Mouse (Mus musculus) midbrain, postnatal 0 days (tissue): ENCODE results near the gene A830031A19Rik. TPM values are rescaled to one million over a fixed set of nuclear protein-coding genes. Genes with fewer than 3 reads are reported as not detected.
A peak's percentile ranks its signal among the peaks of the same experiment; 100 is the strongest.

Source experiments
- ATAC-seq: fragments of 200-750 bp; cut with Nextera tagmentation; 2 replicates; pipeline ENCODE4 v1.8.0; 2017; ENCODE audit warnings: moderate number of reproducible peaks, mild to moderate bottlenecking, moderate TSS enrichment, moderate library complexity; ENCODE audit not compliant: low FRiP score
- DNase-seq: peaks from one replicate; pipeline ENCODE4 v3.0.0-alpha.2; 2015; ENCODE audit warnings: low spot score
- H3K27ac ChIP-seq: fragments of 300-500 bp; sonication (generic); 2 replicates; pipeline ENCODE4 v1.5.1; 2014; ENCODE audit warnings: low read depth, mild to moderate bottlenecking, low read length, mixed read lengths
- H3K27me3 ChIP-seq: fragments of 300-500 bp; sonication (generic); 2 replicates; pipeline ENCODE4 v1.6.1; 2014; ENCODE audit warnings: low read length, control low read depth, mixed read lengths; ENCODE audit not compliant: insufficient read depth
- H3K36me3 ChIP-seq: fragments of 300-500 bp; sonication (generic); 2 replicates; pipeline ENCODE4 v1.6.1; 2014; ENCODE audit warnings: low read length, control low read depth, mixed read lengths; ENCODE audit not compliant: insufficient read depth
- H3K4me1 ChIP-seq: fragments of 300-500 bp; sonication (generic); 2 replicates; pipeline ENCODE4 v1.6.1; 2014; ENCODE audit warnings: mild to moderate bottlenecking, control low read depth, antibody characterized with exemption, low read length, mixed read lengths; ENCODE audit not compliant: insufficient read depth
- H3K4me2 ChIP-seq: fragments of 300-500 bp; sonication (generic); 2 replicates; pipeline ENCODE4 v1.6.1; 2014; ENCODE audit warnings: low read depth, mild to moderate bottlenecking, low read length, mixed read lengths; ENCODE audit not compliant: poor library complexity, severe bottlenecking
- H3K4me3 ChIP-seq: fragments of 300-500 bp; sonication (generic); 2 replicates; pipeline ENCODE4 v1.5.1; 2014; ENCODE audit warnings: low read depth, mild to moderate bottlenecking, low read length, moderate library complexity
- H3K9ac ChIP-seq: fragments of 300-500 bp; sonication (generic); replicated peaks from 2 replicates; pipeline ENCODE4 v1.6.1; 2014; ENCODE audit warnings: mild to moderate bottlenecking, low read length, moderate library complexity, mixed read lengths; ENCODE audit not compliant: poor library complexity, severe bottlenecking
- H3K9me3 ChIP-seq: fragments of 300-500 bp; sonication (generic); 2 replicates; pipeline ENCODE4 v1.6.1; 2016; ENCODE audit warnings: low read length, control low read depth
- CTCF ChIP-seq: IDR thresholded peaks from 2 replicates; pipeline ENCODE4 v1.5.1; 2016; ENCODE audit warnings: antibody characterized with exemption, mild to moderate bottlenecking
- WGBS: fragments of 180-500 bp; shearing (Covaris S2); extraction: QIAGEN DNeasy Blood & Tissue Kit; methylation state at CpG from one replicate; pipeline ENCODE4 v1.1.7; 2014; 5-methylcytosine and 5-hydroxymethylcytosine counted together
- polyA plus RNA-seq: library from polyadenylated mRNA; unstranded; fragments of >200 nt; fragmentation: Nextera tagmentation; extraction: Ambion mirVana; gene quantifications from 2 replicates; pipeline ENCODE4 v1.2.1, GENCODE M21; 2015
- total RNA-seq: library from RNA; depleted of rRNA; stranded (reverse); fragments of >200 nt; gene quantifications from 2 replicates; pipeline ENCODE4 v1.2.3, GENCODE M21; 2014

A830031A19Rik gene
- total and polyA plus RNA-seq, 2 experiments from 2014 or later, result not detected

DNA sequence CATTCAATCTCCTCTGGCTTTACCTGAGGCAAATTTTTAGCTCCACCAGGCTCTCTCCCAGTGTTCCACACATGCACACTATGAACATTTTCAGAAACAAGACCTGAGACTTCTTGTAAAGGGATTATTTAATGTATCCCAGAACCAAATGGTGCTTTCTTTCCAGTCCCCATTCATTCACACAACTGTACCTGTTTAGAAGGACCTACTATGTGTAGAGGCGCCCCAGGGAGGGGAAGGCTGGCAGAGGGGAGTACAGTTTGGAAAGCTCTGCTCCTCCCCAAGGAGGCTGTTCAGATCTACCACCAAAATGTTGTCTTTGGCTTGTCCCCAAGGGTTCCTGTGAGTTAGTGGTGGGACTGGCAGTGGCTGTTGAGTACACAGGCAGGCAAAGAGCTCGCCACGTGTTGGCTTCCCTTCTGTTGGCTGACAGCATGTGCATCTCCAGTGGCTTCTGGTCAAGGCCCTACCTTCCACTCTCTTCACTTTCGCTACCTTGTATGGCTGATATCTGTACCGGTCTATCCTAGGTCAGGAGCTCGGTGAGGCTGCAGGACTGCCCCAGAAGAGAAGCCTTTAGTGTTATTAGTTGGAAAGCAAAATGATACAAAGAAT is 28.4 kb upstream of the A830031A19Rik start:
- ATAC-seq (no peak), DNase-seq (no peak)
- Histone ChIP-seq H3K27me3 (no peaks in the 10 kb centered on the region), H3K36me3 (no peaks in the 10 kb centered on the region), H3K9me3 (no peaks in the 10 kb centered on the region), H3K4me2 (no peak overlapping the region), H3K4me3 (no peak overlapping the region), H3K27ac (no peak overlapping the region), H3K9ac (no peak overlapping the region), H3K4me1 (peaks cover 3% of the 10 kb centered on the region; the same call in 1 of the 2 replicates)
- 81% methylated on average over 6 of the region's 6 CpGs for WGBS
- TF ChIP-seq CTCF, result no peak

DNA sequence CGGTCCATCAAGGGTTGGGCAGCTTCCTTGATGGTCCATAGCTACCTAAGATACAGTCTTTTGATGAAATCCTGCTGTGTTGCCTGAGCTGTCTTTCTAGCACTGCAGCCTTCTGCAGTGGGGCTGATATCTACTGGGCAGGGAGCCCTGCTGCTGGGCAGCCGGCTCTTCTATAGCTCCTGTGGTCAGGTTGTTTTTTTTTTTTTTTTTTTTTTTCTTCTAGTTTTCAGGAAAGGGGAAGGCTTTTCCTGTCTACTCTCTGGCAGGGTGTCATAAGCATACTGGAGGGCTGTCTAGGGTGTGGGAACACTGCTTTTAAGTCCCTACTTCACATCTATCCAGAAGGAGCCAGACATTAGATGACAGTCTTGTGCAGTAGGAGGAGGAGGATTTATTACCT is 27.5 kb upstream of the A830031A19Rik start:
- Histone ChIP-seq H3K4me2 (no peak overlapping the region), H3K4me1 (peaks cover 3% of the 10 kb centered on the region; the same call in 1 of the 2 replicates), H3K27ac (no peak overlapping the region), H3K4me3 (no peak overlapping the region), H3K9me3 (no peaks in the 10 kb centered on the region), H3K27me3 (no peaks in the 10 kb centered on the region), H3K9ac (no peak overlapping the region), H3K36me3 (no peaks in the 10 kb centered on the region)
- WGBS, result 83% methylated on average over 2 of the region's 2 CpGs
- no peak for TF ChIP-seq CTCF
- ATAC-seq, result no peak
- DNase-seq, result no peak

DNA sequence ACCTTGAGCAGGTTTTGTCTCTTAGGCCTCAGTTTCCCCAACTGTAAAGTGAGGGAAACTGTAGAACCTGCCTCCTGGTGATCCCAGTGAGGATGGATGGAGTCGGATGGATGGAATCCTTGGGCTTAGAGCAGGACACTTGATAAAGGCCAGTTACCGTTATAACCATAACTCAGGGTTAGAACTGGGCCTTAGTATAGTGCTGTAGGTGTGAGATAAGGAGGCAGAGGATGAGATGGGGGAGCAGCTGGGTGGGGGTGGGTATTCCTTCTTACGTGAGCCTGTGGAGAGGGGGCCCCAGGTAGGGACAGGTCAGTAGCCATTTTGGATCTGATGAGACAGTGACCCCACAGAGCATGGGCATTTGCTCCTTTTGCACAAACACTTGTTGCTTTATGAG is 26.8 kb upstream of the A830031A19Rik start:
- peaks cover 3% of the 10 kb centered on the region; the same call in 1 of the 2 replicates for H3K4me1 ChIP-seq
- no peak overlapping the region for H3K27ac ChIP-seq
- 88% methylated on average over 3 of the region's 3 CpGs for WGBS
- H3K27me3 ChIP-seq, result no peaks in the 10 kb centered on the region
- ATAC-seq (no peak), DNase-seq (no peak)
- H3K4me3 ChIP-seq, result no peak overlapping the region
- H3K36me3 ChIP-seq, result no peaks in the 10 kb centered on the region
- no peaks in the 10 kb centered on the region for H3K9me3 ChIP-seq
- TF ChIP-seq CTCF, result no peak
- H3K4me2 ChIP-seq, result no peak overlapping the region
- no peak overlapping the region for H3K9ac ChIP-seq

DNA sequence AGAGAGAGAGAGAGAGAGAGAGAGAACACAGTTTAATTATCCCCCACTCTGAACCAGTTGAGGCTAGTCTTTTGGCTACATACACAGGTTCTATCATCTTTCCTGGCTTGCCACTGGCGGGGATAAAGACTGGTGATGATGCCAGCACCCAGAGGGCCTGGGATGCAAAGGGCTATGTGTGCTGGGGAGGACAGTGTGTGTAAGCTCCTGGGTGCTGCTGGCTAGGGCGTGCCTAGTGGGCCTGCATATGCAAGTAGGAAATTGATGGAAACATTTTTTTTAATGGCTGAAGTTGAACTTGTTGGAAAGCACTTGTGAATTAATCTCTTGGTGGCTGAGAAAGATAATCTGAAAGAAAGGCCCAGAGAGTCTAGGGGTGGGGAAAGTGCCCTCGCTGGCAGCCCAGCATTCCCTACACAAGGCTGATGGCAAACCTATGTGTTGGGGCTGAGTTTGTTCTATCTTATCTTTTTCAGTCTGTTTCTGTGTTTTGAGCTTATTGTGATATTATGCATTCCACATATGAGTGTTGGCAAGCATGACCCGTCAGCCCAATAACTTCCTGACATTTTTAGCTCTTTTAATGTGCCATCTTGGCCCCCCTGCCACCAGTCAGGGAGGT is 25.7 kb upstream of the A830031A19Rik start:
- TF ChIP-seq CTCF, result no peak
- Histone ChIP-seq H3K36me3 (no peaks in the 10 kb centered on the region), H3K27ac (no peak overlapping the region), H3K4me1 (peaks cover 6% of the 10 kb centered on the region; the same call in 1 of the 2 replicates), H3K4me2 (no peak overlapping the region), H3K9ac (no peak overlapping the region), H3K9me3 (no peaks in the 10 kb centered on the region), H3K4me3 (no peak overlapping the region), H3K27me3 (no peaks in the 10 kb centered on the region)
- no peak for DNase-seq
- no peak for ATAC-seq
- WGBS, result 63% methylated on average over 4 of the region's 4 CpGs

DNA sequence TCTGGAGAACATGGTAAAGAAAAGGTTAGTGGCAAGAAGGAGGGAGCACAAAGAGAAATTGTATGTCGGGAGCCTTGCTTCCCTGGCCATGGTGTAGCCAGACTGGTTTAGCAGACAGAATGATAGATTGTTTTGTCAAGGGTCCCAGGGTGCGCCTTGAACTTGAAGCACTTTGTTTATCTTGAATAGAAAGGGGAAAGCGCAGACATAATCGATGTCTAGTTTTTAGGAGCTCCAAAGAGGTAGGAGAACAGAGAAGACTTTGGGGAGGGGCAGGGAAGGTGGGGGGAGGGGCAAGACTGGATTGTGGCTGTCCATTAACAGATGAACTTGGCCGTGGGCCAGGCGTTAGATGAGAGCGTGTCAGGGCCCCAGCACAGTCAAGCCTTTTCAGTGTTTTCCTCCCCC is 25.0 kb upstream of the A830031A19Rik start:
- Histone ChIP-seq H3K9me3 (no peaks in the 10 kb centered on the region), H3K4me3 (no peak overlapping the region), H3K27me3 (no peaks in the 10 kb centered on the region), H3K4me2 (peak overlapping the region; percentile 26), H3K9ac (no peak overlapping the region), H3K36me3 (no peaks in the 10 kb centered on the region), H3K27ac (peak overlapping the region; percentile 38; the same call in 1 of the 2 replicates), H3K4me1 (peaks cover 12% of the 10 kb centered on the region; the same call in 1 of the 2 replicates)
- ATAC-seq (0 out of 2 replicates have a peak, but pooled peaks have one; percentile 18), DNase-seq (peak; percentile 53)
- WGBS, result 34% methylated on average over 7 of the region's 7 CpGs
- TF ChIP-seq CTCF, result no peak

DNA sequence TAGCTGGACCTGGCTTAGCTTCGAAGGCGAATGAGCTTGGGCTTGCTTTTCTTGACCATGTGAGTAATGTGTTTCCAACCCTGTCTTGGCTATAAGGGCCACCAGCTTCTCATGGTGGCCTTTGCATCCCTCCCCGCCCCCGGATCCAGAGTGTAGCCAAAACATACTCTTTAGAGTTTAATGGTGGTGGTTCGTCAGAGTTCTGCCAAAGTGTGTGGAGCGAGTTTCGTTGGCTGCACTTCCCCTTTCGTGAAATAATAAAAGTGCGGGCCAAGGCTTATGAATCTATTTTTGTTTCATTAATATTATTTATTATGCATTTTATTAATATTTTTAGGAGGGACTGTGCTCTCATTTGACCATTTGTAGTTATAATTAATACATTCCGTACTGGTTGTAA is 24.4 kb upstream of the A830031A19Rik start:
- DNase-seq (no peak), ATAC-seq (no peak)
- no peak overlapping the region for H3K27ac ChIP-seq
- H3K9ac ChIP-seq, result no peak overlapping the region
- H3K4me3 ChIP-seq, result no peak overlapping the region
- H3K4me2 ChIP-seq, result peak overlapping the region; percentile 19; the same call in 1 of the 2 replicates
- no peaks in the 10 kb centered on the region for H3K27me3 ChIP-seq
- H3K9me3 ChIP-seq, result no peaks in the 10 kb centered on the region
- no peaks in the 10 kb centered on the region for H3K36me3 ChIP-seq
- H3K4me1 ChIP-seq, result peaks cover 12% of the 10 kb centered on the region; the same call in 1 of the 2 replicates
- WGBS, result 80% methylated on average over 10 of the region's 10 CpGs
- no peak for TF ChIP-seq CTCF
